Mouse (Mus musculus) 3134 (cell line): ENCODE measurements around the gene Srek1ip1.
A peak's percentile ranks its signal among the peaks of the same experiment; 100 is the strongest.

Experiments used
- DNase-seq: peaks from one replicate; pipeline ENCODE4 v3.0.0-alpha.2; 2011; ENCODE audit warnings: low spot score; ENCODE audit not compliant: insufficient read length; ENCODE audit errors: extremely low read depth

Srek1ip1 gene

GRCm38 (mm10) chr13:104841937-104842336 is 49.7 kb downstream of the Srek1ip1 start:
- no peak for DNase-seq

GRCm38 (mm10) chr13:104843295-104844089 is 51.2 kb downstream of the Srek1ip1 start:
- DNase-seq, result no peak

GRCm38 (mm10) chr13:104853645-104854044 is 61.4 kb downstream of the Srek1ip1 start:
- no peak for DNase-seq

GRCm38 (mm10) chr13:104863127-104863979 is 71.1 kb downstream of the Srek1ip1 start, which contains the start of gene Shisal2b:
TSS of gene Shisal2b (minus strand) at chr13:104863893.
- peak; percentile 5 for DNase-seq

GRCm38 (mm10) chr13:104866726-104867125 is 74.4 kb downstream of the Srek1ip1 start:
- DNase-seq, result no peak

GRCm38 (mm10) chr13:104869907-104870306 is 77.6 kb downstream of the Srek1ip1 start:
- DNase-seq, result no peak

- no peak for DNase-seq
Observed at GRCm38 (mm10) chr13:104878508-104878907, 86.2 kb downstream of the Srek1ip1 start.

- DNase-seq, result no peak
Observed at GRCm38 (mm10) chr13:104883566-104884249, 91.4 kb downstream of the Srek1ip1 start.

- no peak for DNase-seq
Observed at GRCm38 (mm10) chr13:104886308-104887032, 94.2 kb downstream of the Srek1ip1 start.
